Mouse (Mus musculus) kidney, postnatal 0 days (tissue): ENCODE data around the gene Rsrc1. TPM values are rescaled to one million over a fixed set of nuclear protein-coding genes. Genes with fewer than 3 reads are reported as not detected.
A peak's percentile ranks its signal among the peaks of the same experiment; 100 is the strongest.

Source experiments
- ATAC-seq: fragments of 200-750 bp; cut with Nextera tagmentation; replicated peaks from 2 replicates; pipeline ENCODE4 v1.8.0; 2017; ENCODE audit warnings: low read depth, moderate number of reproducible peaks, moderate TSS enrichment, moderate library complexity; ENCODE audit not compliant: low FRiP score
- DNase-seq: peaks from one replicate; pipeline ENCODE4 v3.0.0-alpha.2; 2016; ENCODE audit warnings: low spot score
- H3K27ac ChIP-seq: fragments of 300-500 bp; sonication (generic); 2 replicates; pipeline ENCODE4 v1.5.1; 2014; ENCODE audit warnings: mild to moderate bottlenecking
- H3K27me3 ChIP-seq: fragments of 300-500 bp; sonication (generic); 2 replicates; pipeline ENCODE4 v1.6.1; 2014; ENCODE audit warnings: low read length, mixed read lengths; ENCODE audit not compliant: insufficient read depth
- H3K36me3 ChIP-seq: fragments of 300-500 bp; sonication (generic); 2 replicates; pipeline ENCODE4 v1.6.1; 2014; ENCODE audit warnings: low read length, mixed read lengths; ENCODE audit not compliant: insufficient read depth
- H3K4me1 ChIP-seq: fragments of 300-500 bp; sonication (generic); replicated peaks from 2 replicates; pipeline ENCODE4 v1.6.1; 2014; ENCODE audit warnings: antibody characterized with exemption, low read length, mixed read lengths; ENCODE audit not compliant: insufficient read depth
- H3K4me2 ChIP-seq: fragments of 300-500 bp; sonication (generic); 2 replicates; pipeline ENCODE4 v1.6.1; 2014; ENCODE audit warnings: mild to moderate bottlenecking, low read length, moderate library complexity, mixed read lengths
- H3K4me3 ChIP-seq: fragments of 300-500 bp; sonication (generic); replicated peaks from 2 replicates; pipeline ENCODE4 v1.5.1; 2014; ENCODE audit warnings: low read depth, low read length
- H3K9ac ChIP-seq: fragments of 300-500 bp; sonication (generic); 2 replicates; pipeline ENCODE4 v1.6.1; 2014; ENCODE audit warnings: low read depth, low read length
- H3K9me3 ChIP-seq: fragments of 300-500 bp; sonication (generic); replicated peaks from 2 replicates; pipeline ENCODE4 v1.6.1; 2016; ENCODE audit warnings: low read length, inconsistent platforms, mixed read lengths
- CTCF ChIP-seq: IDR thresholded peaks from 2 replicates; pipeline ENCODE4 v1.5.1; 2016; ENCODE audit warnings: antibody characterized with exemption, low read depth, mild to moderate bottlenecking, moderate library complexity
- WGBS: fragments of 180-500 bp; shearing (Covaris S2); extraction: QIAGEN DNeasy Blood & Tissue Kit; methylation state at CpG from one replicate; pipeline ENCODE4 v1.1.7; 2014; 5-methylcytosine and 5-hydroxymethylcytosine counted together
- polyA plus RNA-seq: library from polyadenylated mRNA; unstranded; fragments of >200 nt; fragmentation: Nextera tagmentation; extraction: Ambion mirVana; gene quantifications from 2 replicates; pipeline ENCODE4 v1.2.1, GENCODE M21; 2015

The Rsrc1 gene
- polyA plus RNA-seq, 1 experiment from 2014 or later: 26.6 TPM

- 9% methylated on average over 2 of the region's 2 CpGs for WGBS
- no peak overlapping the region for H3K4me2 ChIP-seq
- DNase-seq: peak; percentile 66
- no peaks in the 10 kb centered on the region for H3K4me1 ChIP-seq
- H3K9ac ChIP-seq: no peak overlapping the region
- H3K4me3 ChIP-seq: no peak overlapping the region
- no peak for ATAC-seq
- H3K27ac ChIP-seq: no peak overlapping the region
- no peaks in the 10 kb centered on the region for H3K36me3 ChIP-seq
- peak; percentile 82 for TF ChIP-seq CTCF
- no peaks in the 10 kb centered on the region for H3K27me3 ChIP-seq
- H3K9me3 ChIP-seq: no peaks in the 10 kb centered on the region
Measured at GRCm38 (mm10) chr3:67344599-67344998, 363.4 kb downstream of the Rsrc1 start.

GRCm38 (mm10) chr3:67346674-67347073, 365.5 kb downstream of the Rsrc1 start:
- no peaks in the 10 kb centered on the region for H3K4me1 ChIP-seq
- no peak for DNase-seq
- no peaks in the 10 kb centered on the region for H3K36me3 ChIP-seq
- no peak overlapping the region for H3K4me2 ChIP-seq
- no peak for ATAC-seq
- no peaks in the 10 kb centered on the region for H3K9me3 ChIP-seq
- no peaks in the 10 kb centered on the region for H3K27me3 ChIP-seq
- TF ChIP-seq CTCF: no peak
- no peak overlapping the region for H3K9ac ChIP-seq
- no peak overlapping the region for H3K4me3 ChIP-seq
- no peak overlapping the region for H3K27ac ChIP-seq
- WGBS: 61% methylated on average over 2 of the region's 2 CpGs

GRCm38 (mm10) chr3:67351406-67352127, 370.4 kb downstream of the Rsrc1 start:
- 81% methylated on average over 12 of the region's 12 CpGs for WGBS
- H3K4me3 ChIP-seq: no peak overlapping the region
- ATAC-seq (no peak), DNase-seq (no peak)
- no peaks in the 10 kb centered on the region for H3K27me3 ChIP-seq
- H3K27ac ChIP-seq: no peak overlapping the region
- H3K4me2 ChIP-seq: no peak overlapping the region
- no peak for TF ChIP-seq CTCF
- no peaks in the 10 kb centered on the region for H3K9me3 ChIP-seq
- no peak overlapping the region for H3K9ac ChIP-seq
- no peaks in the 10 kb centered on the region for H3K4me1 ChIP-seq
- H3K36me3 ChIP-seq: no peaks in the 10 kb centered on the region

GRCm38 (mm10) chr3:67352128-67352762, 371.1 kb downstream of the Rsrc1 start:
- H3K9me3 ChIP-seq: no peaks in the 10 kb centered on the region
- H3K4me2 ChIP-seq: no peak overlapping the region
- H3K36me3 ChIP-seq: peaks cover 3% of the 10 kb centered on the region; the same call in 1 of the 2 replicates
- no peaks in the 10 kb centered on the region for H3K27me3 ChIP-seq
- ATAC-seq (peak; percentile 59), DNase-seq (peak; percentile 71)
- no peaks in the 10 kb centered on the region for H3K4me1 ChIP-seq
- TF ChIP-seq CTCF: peak; percentile 91
- no peak overlapping the region for H3K4me3 ChIP-seq
- no peak overlapping the region for H3K9ac ChIP-seq
- 22% methylated on average over 2 of the region's 5 CpGs for WGBS
- H3K27ac ChIP-seq: no peak overlapping the region

GRCm38 (mm10) chr3:67352763-67353149, 371.6 kb downstream of the Rsrc1 start:
- 93% methylated on average over 3 of the region's 3 CpGs for WGBS
- no peaks in the 10 kb centered on the region for H3K4me1 ChIP-seq
- no peak overlapping the region for H3K9ac ChIP-seq
- H3K4me2 ChIP-seq: no peak overlapping the region
- no peaks in the 10 kb centered on the region for H3K9me3 ChIP-seq
- DNase-seq (no peak), ATAC-seq (no peak)
- H3K4me3 ChIP-seq: no peak overlapping the region
- no peaks in the 10 kb centered on the region for H3K27me3 ChIP-seq
- peaks cover 4% of the 10 kb centered on the region; the same call in 1 of the 2 replicates for H3K36me3 ChIP-seq
- no peak for TF ChIP-seq CTCF
- H3K27ac ChIP-seq: no peak overlapping the region

- H3K4me1 ChIP-seq: no peaks in the 10 kb centered on the region
- no peak overlapping the region for H3K27ac ChIP-seq
- no peak for DNase-seq
- no peak overlapping the region for H3K9ac ChIP-seq
- no peak overlapping the region for H3K4me3 ChIP-seq
- 76% methylated on average over 7 of the region's 7 CpGs for WGBS
- H3K9me3 ChIP-seq: no peaks in the 10 kb centered on the region
- ATAC-seq: no peak
- peaks cover 4% of the 10 kb centered on the region; the same call in 1 of the 2 replicates for H3K36me3 ChIP-seq
- no peak for TF ChIP-seq CTCF
- no peak overlapping the region for H3K4me2 ChIP-seq
- no peaks in the 10 kb centered on the region for H3K27me3 ChIP-seq
Measured at GRCm38 (mm10) chr3:67358376-67358775, 377.2 kb downstream of the Rsrc1 start.
